14 mouse cellular contexts compared by ENCODE assay signal in the genomic region with DNA sequence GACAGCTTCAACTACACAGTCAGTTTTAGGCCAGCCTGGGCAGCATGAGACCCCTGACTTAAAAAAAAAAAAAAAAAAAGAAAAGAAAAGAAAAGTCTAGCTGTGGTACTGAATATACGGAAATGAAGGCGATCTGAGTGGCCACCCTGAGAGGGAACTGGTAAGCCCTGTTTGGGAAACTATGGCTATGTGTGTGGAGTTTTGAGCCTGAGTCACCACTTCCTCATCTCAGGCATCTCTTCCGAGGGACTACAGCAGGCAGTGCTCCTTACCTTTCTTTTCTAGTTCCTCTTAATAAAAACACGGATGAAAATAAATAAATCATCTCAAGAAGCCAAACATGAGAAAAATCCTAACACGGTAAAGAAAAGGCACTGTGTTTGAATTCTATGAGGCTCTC.
"Had no signal": no experiment of that assay in that cellular context is flagged by ENCODE, and none has a peak within 500 bp of the region (broad histone marks: within the 10 kb centered on the region; RNA-seq: fewer than 3 reads in every experiment).

No protein-coding gene starts in this region.

- ATAC-seq: hindbrain, embryonic 16.5 days had no signal

- DNase-seq: gastrocnemius, postnatal 14 days; gastrocnemius, postnatal 36 days; heart, adult 18-20 months; heart, postnatal 10 days; heart, postnatal 4 days; kidney, adult 11 months; kidney, adult 2 months; kidney, adult 9 months; kidney, postnatal 14 days; kidney, postnatal 36 days; layer of hippocampus, adult 9-11 months; layer of hippocampus, postnatal 36 days; liver had no signal
